Mouse (Mus musculus): ENCODE data around the gene Gtpbp4. TPM values are rescaled to one million over a fixed set of nuclear protein-coding genes. Genes with fewer than 3 reads are reported as not detected.
"Not testable (repeated sequence)": the region's sequence is repeated elsewhere in the genome, so short reads cannot be mapped to it uniquely, and the experiment has no call there.

Gtpbp4 gene
- polyA plus RNA-seq, 1 experiment from 2014 or later: 89.6 TPM

- H3K27ac ChIP-seq (ENCODE audit: low read depth); ATAC-seq (ENCODE audit: insufficient read depth); H3K4me1 ChIP-seq (ENCODE audit: insufficient read depth); DNase-seq; H3K27me3 ChIP-seq (ENCODE audit: insufficient read depth, low read length); H3K36me3 ChIP-seq (ENCODE audit: insufficient read depth); H3K4me3 ChIP-seq (ENCODE audit: low read depth, low read length); H3K4me2 ChIP-seq; H3K9ac ChIP-seq; H3K9me3 ChIP-seq (ENCODE audit: low read depth, low read length): not testable (repeated sequence)
These were observed 43.3 kb downstream of the Gtpbp4 start, which contains the start of gene Idi2 for GRCm38 (mm10) chr13:8952563-8952962. Gene Idi2, plus strand, starts transcription at chr13:8952863.

GRCm38 (mm10) chr13:8948131-8948530 lies 47.8 kb downstream of the Gtpbp4 start, which contains the start of gene Gm9745:
Gene Gm9745, minus strand, starts transcription at chr13:8948231.
- H3K4me2 ChIP-seq; H3K4me1 ChIP-seq (ENCODE audit: insufficient read depth); H3K36me3 ChIP-seq (ENCODE audit: insufficient read depth); H3K27me3 ChIP-seq (ENCODE audit: insufficient read depth, low read length); H3K9me3 ChIP-seq (ENCODE audit: low read depth, low read length); DNase-seq; H3K4me3 ChIP-seq (ENCODE audit: low read depth, low read length); H3K9ac ChIP-seq; H3K27ac ChIP-seq (ENCODE audit: low read depth); ATAC-seq (ENCODE audit: insufficient read depth): not testable (repeated sequence)

- not testable (repeated sequence) for H3K27me3 ChIP-seq (ENCODE audit: insufficient read depth, low read length); H3K36me3 ChIP-seq (ENCODE audit: insufficient read depth); H3K9me3 ChIP-seq (ENCODE audit: low read depth, low read length); ATAC-seq (ENCODE audit: insufficient read depth); H3K4me2 ChIP-seq; H3K27ac ChIP-seq (ENCODE audit: low read depth); DNase-seq; H3K4me3 ChIP-seq (ENCODE audit: low read depth, low read length); H3K9ac ChIP-seq; H3K4me1 ChIP-seq (ENCODE audit: insufficient read depth)
- no CpG with 5 or more reads among the region's 5 CpGs for WGBS
These were observed 52.1 kb downstream of the Gtpbp4 start for GRCm38 (mm10) chr13:8943828-8944227.

- H3K36me3 ChIP-seq (ENCODE audit: insufficient read depth); H3K9me3 ChIP-seq (ENCODE audit: low read depth, low read length); H3K4me2 ChIP-seq; H3K27ac ChIP-seq (ENCODE audit: low read depth); H3K9ac ChIP-seq; H3K4me1 ChIP-seq (ENCODE audit: insufficient read depth); ATAC-seq (ENCODE audit: insufficient read depth); H3K27me3 ChIP-seq (ENCODE audit: insufficient read depth, low read length); DNase-seq; H3K4me3 ChIP-seq (ENCODE audit: low read depth, low read length): not testable (repeated sequence)
- WGBS: 13% methylated on average over 1 of the region's 5 CpGs
These were observed 54.2 kb downstream of the Gtpbp4 start for GRCm38 (mm10) chr13:8941701-8942100.

GRCm38 (mm10) chr13:8941110-8941509 lies 54.8 kb downstream of the Gtpbp4 start:
- DNase-seq; H3K27ac ChIP-seq (ENCODE audit: low read depth); H3K9ac ChIP-seq; H3K27me3 ChIP-seq (ENCODE audit: insufficient read depth, low read length); H3K4me3 ChIP-seq (ENCODE audit: low read depth, low read length); H3K4me2 ChIP-seq; ATAC-seq (ENCODE audit: insufficient read depth); H3K4me1 ChIP-seq (ENCODE audit: insufficient read depth); H3K36me3 ChIP-seq (ENCODE audit: insufficient read depth); H3K9me3 ChIP-seq (ENCODE audit: low read depth, low read length): not testable (repeated sequence)
- 85% methylated on average over 4 of the region's 4 CpGs for WGBS

- H3K4me1 ChIP-seq (ENCODE audit: insufficient read depth); H3K9ac ChIP-seq; H3K36me3 ChIP-seq (ENCODE audit: insufficient read depth); DNase-seq; ATAC-seq (ENCODE audit: insufficient read depth); H3K27ac ChIP-seq (ENCODE audit: low read depth); H3K4me2 ChIP-seq; H3K27me3 ChIP-seq (ENCODE audit: insufficient read depth, low read length); H3K4me3 ChIP-seq (ENCODE audit: low read depth, low read length); H3K9me3 ChIP-seq (ENCODE audit: low read depth, low read length): not testable (repeated sequence)
- 67% methylated on average over 6 of the region's 6 CpGs for WGBS
These were observed 58.2 kb downstream of the Gtpbp4 start for GRCm38 (mm10) chr13:8937611-8938140.

GRCm38 (mm10) chr13:8933499-8933898 lies 62.4 kb downstream of the Gtpbp4 start:
- H3K27ac ChIP-seq (ENCODE audit: low read depth): no peak overlapping the region
- H3K9me3 ChIP-seq (ENCODE audit: low read depth, low read length): no peaks in the 10 kb centered on the region
- 48% methylated on average over 2 of the region's 2 CpGs for WGBS
- no peaks in the 10 kb centered on the region for H3K4me1 ChIP-seq (ENCODE audit: insufficient read depth)
- no peak overlapping the region for H3K4me2 ChIP-seq
- H3K27me3 ChIP-seq (ENCODE audit: insufficient read depth, low read length): no peaks in the 10 kb centered on the region
- no peaks in the 10 kb centered on the region for H3K36me3 ChIP-seq (ENCODE audit: insufficient read depth)
- DNase-seq: no peak
- ATAC-seq (ENCODE audit: insufficient read depth): no peak
- H3K9ac ChIP-seq: no peak overlapping the region
- H3K4me3 ChIP-seq (ENCODE audit: low read depth, low read length): no peak overlapping the region
- no peak for TF ChIP-seq CTCF (IDR thresholded peaks at IDR 0.05; ENCODE audit: low read depth)

Small RNAs within 50 kb of the gene (microRNA-seq; reads per million reads assigned to microRNA genes)
- gene Gm22750 (ENCODE audit: borderline number of aligned reads): not detected

Other genes with a start within 250 kb of the Gtpbp4 start
- 23.4 and 24.4 TPM in 2 replicates for gene Wdr37, start 124.2 kb downstream of the Gtpbp4 start, polyA plus RNA-seq (2014; fragmentation: Nextera tagmentation; extraction: Ambion mirVana)
- 71.5 and 81.2 TPM in 2 replicates for gene Idi1, start 110.6 kb downstream of the Gtpbp4 start, polyA plus RNA-seq (2014; fragmentation: Nextera tagmentation; extraction: Ambion mirVana)
- gene Gm9745, start 47.9 kb downstream of the Gtpbp4 start, polyA plus RNA-seq (2014; fragmentation: Nextera tagmentation; extraction: Ambion mirVana): not detected in 2 replicates
- gene Idi2, start 43.2 kb downstream of the Gtpbp4 start, polyA plus RNA-seq (2014; fragmentation: Nextera tagmentation; extraction: Ambion mirVana): not detected in 2 replicates
- 41.4 and 42.0 TPM in 2 replicates for gene Larp4b, start 97.8 kb upstream of the Gtpbp4 start, polyA plus RNA-seq (2014; fragmentation: Nextera tagmentation; extraction: Ambion mirVana)

All from lung, embryonic 14.5 days (tissue).